Mouse (Mus musculus): ENCODE results near the gene Sept12.

Sept12 gene

GRCm38 (mm10) chr16:4997553-4997952 lies at the start of gene Sept12:
TSS of gene Sept12 (minus strand) at chr16:4997852.
- DNase-seq (ENCODE audit: extremely low read depth, insufficient read length, low spot score) = no peak

- no peak for DNase-seq (ENCODE audit: extremely low read depth, insufficient read length, low spot score)
These were observed 47.7 kb upstream of the Sept12 start for GRCm38 (mm10) chr16:5045322-5045721.

GRCm38 (mm10) chr16:5036649-5037234 lies 39.1 kb upstream of the Sept12 start:
- no peak for DNase-seq (ENCODE audit: extremely low read depth, insufficient read length, low spot score)

GRCm38 (mm10) chr16:5035591-5035990 lies 37.9 kb upstream of the Sept12 start:
- no peak for DNase-seq (ENCODE audit: extremely low read depth, insufficient read length, low spot score)

GRCm38 (mm10) chr16:5029847-5030246 lies 32.2 kb upstream of the Sept12 start:
- peak; percentile 29 for DNase-seq (ENCODE audit: extremely low read depth, insufficient read length, low spot score)

GRCm38 (mm10) chr16:5024021-5024420 lies 26.4 kb upstream of the Sept12 start:
- no peak for DNase-seq (ENCODE audit: extremely low read depth, insufficient read length, low spot score)

GRCm38 (mm10) chr16:5014578-5014977 lies 16.9 kb upstream of the Sept12 start:
- DNase-seq (ENCODE audit: extremely low read depth, insufficient read length, low spot score) = no peak

GRCm38 (mm10) chr16:5013054-5013838 lies 15.6 kb upstream of the Sept12 start, which contains the start of gene Rogdi:
TSS of gene Rogdi (minus strand) at chr16:5013553.
- DNase-seq (ENCODE audit: extremely low read depth, insufficient read length, low spot score) = peak; percentile 99

GRCm38 (mm10) chr16:5012036-5013005 lies 14.7 kb upstream of the Sept12 start:
- DNase-seq (ENCODE audit: extremely low read depth, insufficient read length, low spot score) = no peak

GRCm38 (mm10) chr16:5011285-5011684 lies 13.6 kb upstream of the Sept12 start:
- no peak for DNase-seq (ENCODE audit: extremely low read depth, insufficient read length, low spot score)

- no peak for DNase-seq (ENCODE audit: extremely low read depth, insufficient read length, low spot score)
These were observed 12.8 kb upstream of the Sept12 start for GRCm38 (mm10) chr16:5010371-5010935.

GRCm38 (mm10) chr16:5008076-5008475 lies 10.4 kb upstream of the Sept12 start:
- DNase-seq (ENCODE audit: extremely low read depth, insufficient read length, low spot score) = no peak

GRCm38 (mm10) chr16:5007492-5007891 lies 9.8 kb upstream of the Sept12 start:
- no peak for DNase-seq (ENCODE audit: extremely low read depth, insufficient read length, low spot score)

GRCm38 (mm10) chr16:5007067-5007466 lies 9.4 kb upstream of the Sept12 start, which contains the start of gene Smim22:
TSS of gene Smim22 (plus strand) at chr16:5007288.
- DNase-seq (ENCODE audit: extremely low read depth, insufficient read length, low spot score) = no peak

GRCm38 (mm10) chr16:5000611-5001010 lies 3.0 kb upstream of the Sept12 start:
- no peak for DNase-seq (ENCODE audit: extremely low read depth, insufficient read length, low spot score)

GRCm38 (mm10) chr16:4998984-4999383 lies 1.3 kb upstream of the Sept12 start:
- no peak for DNase-seq (ENCODE audit: extremely low read depth, insufficient read length, low spot score)

- no peak for DNase-seq (ENCODE audit: extremely low read depth, insufficient read length, low spot score)
These were observed 4.4 kb downstream of the Sept12 start for GRCm38 (mm10) chr16:4993276-4993675.

- DNase-seq (ENCODE audit: extremely low read depth, insufficient read length, low spot score) = no peak
These were observed 12.9 kb downstream of the Sept12 start for GRCm38 (mm10) chr16:4984717-4985116.

GRCm38 (mm10) chr16:4979755-4980380 lies 17.8 kb downstream of the Sept12 start:
- no peak for DNase-seq (ENCODE audit: extremely low read depth, insufficient read length, low spot score)
